ENCODE assay signal across 8 mouse cellular contexts in the genomic region with DNA sequence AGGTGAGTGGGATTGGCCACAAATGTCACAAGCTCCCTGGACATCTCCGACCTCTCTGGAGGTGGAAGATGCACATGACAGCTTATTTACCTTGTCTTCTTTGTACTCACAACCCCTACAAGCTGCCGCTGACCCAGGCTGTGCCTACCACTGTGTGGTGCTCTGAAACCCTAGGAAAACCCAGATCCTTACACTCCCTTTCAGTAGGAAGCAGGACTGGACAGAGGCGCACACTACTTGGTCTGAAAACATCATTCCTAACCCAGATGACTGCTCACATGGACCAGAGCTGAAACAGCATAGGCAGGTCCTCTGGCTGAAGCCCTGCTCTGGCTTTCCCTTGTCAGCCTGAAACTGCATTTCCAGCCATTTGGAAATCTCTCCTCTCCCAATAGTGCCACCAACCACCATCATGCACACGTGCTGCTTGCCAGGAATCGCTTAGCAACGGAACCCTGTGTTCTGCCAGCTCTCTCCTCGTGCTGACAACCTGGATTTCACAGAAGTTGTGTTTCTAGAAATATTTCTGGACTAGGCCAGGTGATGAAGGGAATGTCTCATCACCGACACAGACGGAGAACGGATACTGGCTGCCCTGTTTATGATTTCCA.
DNase-seq lines count a peak whose midpoint lies in the region; ATAC-seq lines count a peak whose summit lies in the region.

No protein-coding gene starts in this region.

- no peak overlapping the region for H3K9ac ChIP-seq in hindbrain, embryonic 16.5 days (ENCODE audit: low read depth, low read length)
- no peak overlapping the region for H3K9ac ChIP-seq in midbrain, embryonic 14.5 days (replicated peaks; ENCODE audit: low read length)

- ATAC-seq in hindbrain, embryonic 16.5 days: peak; percentile 80
- ATAC-seq in midbrain, embryonic 14.5 days (ENCODE audit: low FRiP score, low TSS enrichment): no peak

- no peak overlapping the region for H3K4me2 ChIP-seq in hindbrain, embryonic 16.5 days (ENCODE audit: low read length)
- H3K4me2 ChIP-seq in midbrain, embryonic 14.5 days (ENCODE audit: low read length): no peak overlapping the region

- H3K27ac ChIP-seq in hindbrain, embryonic 16.5 days (ENCODE audit: low read depth, low read length): no peak overlapping the region
- 0 out of 2 replicates have a peak overlapping the region, but pooled peaks have one; percentile 6 for H3K27ac ChIP-seq in midbrain, embryonic 14.5 days (replicated peaks; ENCODE audit: low read depth, low read length)

- no peak overlapping the region for H3K4me3 ChIP-seq in hindbrain, embryonic 16.5 days (ENCODE audit: low read length)
- H3K4me3 ChIP-seq in midbrain, embryonic 14.5 days (replicated peaks; ENCODE audit: low read depth, low read length): no peak overlapping the region

- H3K36me3 ChIP-seq in hindbrain, embryonic 16.5 days (ENCODE audit: control insufficient read depth, insufficient read depth, low read length): no peaks in the 10 kb centered on the region
- H3K36me3 ChIP-seq in midbrain, embryonic 14.5 days (ENCODE audit: control insufficient read depth, insufficient read depth, low read length): no peaks in the 10 kb centered on the region

- 47% methylated on average over 10 of the region's 10 CpGs for WGBS in hindbrain, embryonic 16.5 days
- 57% methylated on average over 10 of the region's 10 CpGs for WGBS in midbrain, embryonic 14.5 days

- H3K27me3 ChIP-seq in hindbrain, embryonic 16.5 days (replicated peaks; ENCODE audit: control insufficient read depth, insufficient read depth, low read length): no peaks in the 10 kb centered on the region
- no peaks in the 10 kb centered on the region for H3K27me3 ChIP-seq in midbrain, embryonic 14.5 days (ENCODE audit: control insufficient read depth, insufficient read depth, low read length)

- DNase-seq in cerebellum, postnatal 25 days: peak; percentile 38 to 40
- no peak for DNase-seq in cerebellum, postnatal 4 days (ENCODE audit: low spot score in 2 of 2)
- peak; percentile 59 for DNase-seq in brain, embryonic 18.5 days (ENCODE audit: low read depth, low spot score)
- DNase-seq in midbrain, embryonic 14.5 days: peak; percentile 65
- no peak for DNase-seq in kidney, adult 11 months
- no peak for DNase-seq in spleen, postnatal 14 days (ENCODE audit: low spot score in 2 of 2)
- no peak for DNase-seq in B cell, adult 2 months

- H3K4me1 ChIP-seq in hindbrain, embryonic 16.5 days (ENCODE audit: control insufficient read depth, insufficient read depth, low read depth, low read length): peaks cover 7% of the 10 kb centered on the region
- H3K4me1 ChIP-seq in midbrain, embryonic 14.5 days (ENCODE audit: control insufficient read depth, insufficient read depth, low read length): peaks cover 9% of the 10 kb centered on the region; the same call in 1 of the 2 replicates

- no peaks in the 10 kb centered on the region for H3K9me3 ChIP-seq in hindbrain, embryonic 16.5 days (ENCODE audit: control insufficient read depth, low read length)
- H3K9me3 ChIP-seq in midbrain, embryonic 14.5 days (ENCODE audit: control insufficient read depth, low read length): no peaks in the 10 kb centered on the region

Comparison
In these comparisons a context has a peak if more than half of its experiments do, and no peak if none do; other contexts are left out.
1. DNase-seq: peak in cerebellum, postnatal 25 days (2 of 2), brain, embryonic 18.5 days (single experiment) and midbrain, embryonic 14.5 days (single experiment); none in cerebellum, postnatal 4 days (0 of 2), kidney, adult 11 months (single experiment), spleen, postnatal 14 days (0 of 2) and B cell, adult 2 months (0 of 2).